Mouse (Mus musculus) right cerebral cortex, postnatal 14 days (tissue): ENCODE measurements around the gene Serpina12.
A peak's percentile ranks its signal among the peaks of the same experiment; 100 is the strongest.

Source experiments
- DNase-seq: peaks from one replicate; pipeline ENCODE4 v3.0.0; 2022

The Serpina12 gene

GRCm38 (mm10) chr12:104044343-104044742 lies at the start of gene Serpina12:
Serpina12 (minus strand) TSS chr12:104044443.
- DNase-seq: no peak

GRCm38 (mm10) chr12:104091303-104091702 lies 47.1 kb upstream of the Serpina12 start:
- no peak for DNase-seq

- DNase-seq: no peak
These were observed 45.9 kb upstream of the Serpina12 start for GRCm38 (mm10) chr12:104090119-104090518.

- no peak for DNase-seq
These were observed 28.0 kb upstream of the Serpina12 start for GRCm38 (mm10) chr12:104072286-104072685.

GRCm38 (mm10) chr12:104071708-104072107 lies 27.5 kb upstream of the Serpina12 start:
- no peak for DNase-seq

- peak; percentile 94 for DNase-seq
These were observed 25.4 kb upstream of the Serpina12 start for GRCm38 (mm10) chr12:104069620-104070019.

- DNase-seq: peak; percentile 33
These were observed 23.3 kb upstream of the Serpina12 start for GRCm38 (mm10) chr12:104067549-104067948.

- DNase-seq: peak; percentile 49
These were observed 22.0 kb upstream of the Serpina12 start for GRCm38 (mm10) chr12:104066241-104066640.

- no peak for DNase-seq
These were observed 20.8 kb upstream of the Serpina12 start for GRCm38 (mm10) chr12:104064996-104065395.

GRCm38 (mm10) chr12:104064532-104064931 lies 20.3 kb upstream of the Serpina12 start:
- no peak for DNase-seq

- no peak for DNase-seq
These were observed 17.6 kb upstream of the Serpina12 start for GRCm38 (mm10) chr12:104061862-104062261.

GRCm38 (mm10) chr12:104060126-104060525 lies 15.9 kb upstream of the Serpina12 start:
- no peak for DNase-seq

- no peak for DNase-seq
These were observed 13.3 kb upstream of the Serpina12 start for GRCm38 (mm10) chr12:104057531-104057930.

GRCm38 (mm10) chr12:104057050-104057449 lies 12.8 kb upstream of the Serpina12 start:
- DNase-seq: peak; percentile 56

- DNase-seq: no peak
These were observed 11.5 kb upstream of the Serpina12 start for GRCm38 (mm10) chr12:104055755-104056154.

- DNase-seq: no peak
These were observed 9.8 kb upstream of the Serpina12 start for GRCm38 (mm10) chr12:104053995-104054394.

GRCm38 (mm10) chr12:104045713-104046112 lies 1.5 kb upstream of the Serpina12 start:
- DNase-seq: no peak

GRCm38 (mm10) chr12:104042753-104043152 lies 1.5 kb downstream of the Serpina12 start:
- no peak for DNase-seq

- no peak for DNase-seq
These were observed 2.8 kb downstream of the Serpina12 start for GRCm38 (mm10) chr12:104041401-104041800.

GRCm38 (mm10) chr12:104038181-104038580 lies 6.1 kb downstream of the Serpina12 start:
- no peak for DNase-seq

GRCm38 (mm10) chr12:104033752-104034151 lies 10.5 kb downstream of the Serpina12 start:
- DNase-seq: no peak

- DNase-seq: no peak
These were observed 14.3 kb downstream of the Serpina12 start for GRCm38 (mm10) chr12:104029986-104030385.

- no peak for DNase-seq
These were observed 29.0 kb downstream of the Serpina12 start for GRCm38 (mm10) chr12:104015280-104015679.

- no peak for DNase-seq
These were observed 30.6 kb downstream of the Serpina12 start, which contains the start of gene Serpina9 for GRCm38 (mm10) chr12:104013620-104014019. Serpina9 (minus strand) TSS chr12:104013755.

- no peak for DNase-seq
These were observed 39.6 kb downstream of the Serpina12 start for GRCm38 (mm10) chr12:104004689-104005088.

GRCm38 (mm10) chr12:104003238-104003612 lies 41.0 kb downstream of the Serpina12 start:
- DNase-seq: no peak
